Mouse (Mus musculus) midbrain, embryonic 13.5 days (tissue): ENCODE measurements around the gene D430041D05Rik. TPM values are rescaled to one million over a fixed set of nuclear protein-coding genes. Genes with fewer than 3 reads are reported as not detected.
"Not testable (repeated sequence)": the region's sequence is repeated elsewhere in the genome, so short reads cannot be mapped to it uniquely, and the experiment has no call there.

Experiments
- ATAC-seq: fragments of 200-750 bp; cut with Nextera tagmentation; 2 replicates; pipeline ENCODE4 v1.8.0; 2017; ENCODE audit warnings: mild to moderate bottlenecking, moderate TSS enrichment, moderate library complexity
- H3K27ac ChIP-seq: fragments of 300-500 bp; sonication (generic); 2 replicates; pipeline ENCODE4 v1.5.1; 2015; ENCODE audit warnings: inconsistent platforms, mild to moderate bottlenecking, moderate library complexity
- H3K27me3 ChIP-seq: fragments of 300-500 bp; sonication (generic); 2 replicates; pipeline ENCODE4 v1.6.1; 2015; ENCODE audit warnings: mild to moderate bottlenecking, inconsistent platforms
- H3K36me3 ChIP-seq: fragments of 300-500 bp; sonication (generic); 2 replicates; pipeline ENCODE4 v1.6.1; 2015; ENCODE audit warnings: mild to moderate bottlenecking, inconsistent platforms
- H3K4me1 ChIP-seq: fragments of 300-500 bp; sonication (generic); replicated peaks from 2 replicates; pipeline ENCODE4 v1.6.1; 2015; ENCODE audit warnings: inconsistent platforms
- H3K4me2 ChIP-seq: fragments of 300-500 bp; sonication (generic); replicated peaks from 2 replicates; pipeline ENCODE4 v1.6.1; 2015; ENCODE audit warnings: moderate library complexity, mild to moderate bottlenecking, inconsistent platforms
- H3K4me3 ChIP-seq: fragments of 300-500 bp; sonication (generic); replicated peaks from 2 replicates; pipeline ENCODE4 v1.5.1; 2015; ENCODE audit warnings: mild to moderate bottlenecking, inconsistent platforms
- H3K9ac ChIP-seq: fragments of 300-500 bp; sonication (generic); replicated peaks from 2 replicates; pipeline ENCODE4 v1.6.1; 2015; ENCODE audit warnings: mild to moderate bottlenecking, inconsistent platforms
- H3K9me3 ChIP-seq: fragments of 300-500 bp; sonication (generic); 2 replicates; pipeline ENCODE4 v1.6.1; 2016; ENCODE audit warnings: mild to moderate bottlenecking, inconsistent platforms
- whole genome bisulfite sequencing: fragments of 180-500 bp; shearing (Covaris S2); methylation state at CpG from one replicate; pipeline ENCODE4 v1.1.7; 2015; 5-methylcytosine and 5-hydroxymethylcytosine counted together
- microRNA counts: library from miRNA; unstranded; fragments of <30 nt; microRNA quantifications from one replicate; lab custom pipeline; 2016
- microRNA-seq: library from miRNA; unstranded; fragments of <30 nt; microRNA quantifications from one replicate; pipeline ENCODE4, GENCODE M21; 2016
- polyA plus RNA-seq: library from polyadenylated mRNA; unstranded; fragments of >200 nt; fragmentation: Nextera tagmentation; extraction: Ambion mirVana; gene quantifications from 2 replicates; pipeline ENCODE4 v1.2.1, GENCODE M21; 2015

D430041D05Rik gene
- polyA plus RNA-seq, 1 experiment from 2014 or later, result 6.4 TPM

- not testable (repeated sequence) for H3K27ac ChIP-seq, ATAC-seq, H3K9ac ChIP-seq, H3K36me3 ChIP-seq, H3K27me3 ChIP-seq, H3K4me1 ChIP-seq, H3K4me3 ChIP-seq, H3K9me3 ChIP-seq
- 97% methylated on average over 4 of the region's 4 CpGs for WGBS
- 0 out of 2 replicates have a peak overlapping the region, but pooled peaks have one; percentile 62 for H3K4me2 ChIP-seq
These were observed 313.4 kb downstream of the D430041D05Rik start for GRCm38 (mm10) chr2:104097396-104097795.

GRCm38 (mm10) chr2:104096796-104097195 lies 314.0 kb downstream of the D430041D05Rik start:
- H3K36me3 ChIP-seq, H3K27ac ChIP-seq, ATAC-seq, H3K9ac ChIP-seq, H3K9me3 ChIP-seq, H3K27me3 ChIP-seq, H3K4me3 ChIP-seq, H3K4me1 ChIP-seq: not testable (repeated sequence)
- H3K4me2 ChIP-seq, result peak overlapping the region; percentile 62
- WGBS, result 36% methylated on average over 1 of the region's 1 CpGs

DNA sequence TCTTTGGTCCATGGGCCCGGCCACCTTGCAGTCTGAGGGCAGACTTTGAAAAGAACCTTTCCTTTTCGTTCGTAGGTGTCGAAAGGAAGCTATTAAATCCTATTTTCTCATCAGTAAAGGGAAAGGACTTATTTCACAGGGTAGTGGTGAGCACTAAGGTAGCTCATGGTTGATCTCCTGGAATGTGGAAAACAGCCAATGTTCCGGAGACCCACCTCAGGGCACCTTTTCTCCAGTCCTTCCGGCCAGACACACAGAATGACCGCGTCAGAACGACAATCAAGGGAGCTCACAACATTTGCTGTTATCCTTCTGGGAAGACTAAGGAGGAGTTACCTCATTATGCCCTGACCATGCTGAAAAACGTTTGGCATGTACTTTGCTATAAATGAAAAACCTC lies 314.6 kb downstream of the D430041D05Rik start:
- Histone ChIP-seq H3K4me3 (peak overlapping the region; percentile 44), H3K9ac (peak overlapping the region; percentile 63), H3K9me3 (no peaks in the 10 kb centered on the region), H3K27me3 (no peaks in the 10 kb centered on the region), H3K36me3 (no peaks in the 10 kb centered on the region), H3K27ac (peak overlapping the region; percentile 75), H3K4me2 (peak overlapping the region; percentile 62), H3K4me1 (peaks cover 8% of the 10 kb centered on the region)
- 42% methylated on average over 10 of the region's 10 CpGs for WGBS
- no peak for ATAC-seq

- H3K4me1 ChIP-seq, result peaks cover 8% of the 10 kb centered on the region
- peak within 1 kb of the TSS; percentile 62 for H3K4me2 ChIP-seq
- peak within 1 kb of the TSS; percentile 75 for H3K27ac ChIP-seq
- no peaks in the 10 kb centered on the region for H3K9me3 ChIP-seq
- peak within 1 kb of the TSS; percentile 63 for H3K9ac ChIP-seq
- peak within 1 kb of the TSS; percentile 44 for H3K4me3 ChIP-seq
- no peaks in the 10 kb centered on the region for H3K27me3 ChIP-seq
- ATAC-seq, result peak; percentile 95
- WGBS, result 6% methylated on average over 15 of the region's 15 CpGs
- H3K36me3 ChIP-seq, result no peaks in the 10 kb centered on the region
These were observed 315.0 kb downstream of the D430041D05Rik start, which contains the start of gene Cd59a for GRCm38 (mm10) chr2:104095741-104096213. TSS of gene Cd59a (plus strand) at chr2:104095801.

DNA sequence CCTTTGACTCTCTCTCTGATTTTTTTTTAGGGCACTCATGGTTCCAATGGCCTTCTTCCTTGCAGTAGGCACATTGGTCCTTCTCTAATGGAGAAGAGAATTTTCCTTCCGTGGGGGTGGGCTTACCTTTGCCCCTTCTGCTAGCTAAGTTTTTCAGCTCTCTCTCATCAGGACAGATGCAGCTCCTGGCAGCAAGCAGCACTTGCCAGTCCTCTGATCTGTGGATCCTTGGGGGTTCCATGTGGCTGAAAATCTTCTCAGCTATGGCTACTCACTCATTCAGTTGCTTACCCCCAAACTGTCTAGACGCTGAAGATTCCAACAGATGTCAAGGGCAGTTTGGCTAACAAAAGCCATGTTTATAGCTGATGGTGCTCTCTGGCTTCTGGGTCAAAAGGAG lies 317.5 kb downstream of the D430041D05Rik start:
- Histone ChIP-seq H3K9me3 (no peaks in the 10 kb centered on the region), H3K4me1 (peaks cover 8% of the 10 kb centered on the region), H3K9ac (no peak overlapping the region), H3K27ac (no peak overlapping the region), H3K27me3 (no peaks in the 10 kb centered on the region), H3K36me3 (no peaks in the 10 kb centered on the region), H3K4me3 (no peak overlapping the region), H3K4me2 (no peak overlapping the region)
- no peak for ATAC-seq
- WGBS, result 85% methylated on average over 2 of the region's 2 CpGs

MicroRNAs encoded within 50 kb of the gene (microRNA counts, 519-probe panel; counts per million panel counts)
- 110 counts per million, percentile 56 among the panel's probes with 10 or more counts for microRNA mmu-miR-1902 (lab: Ali Mortazavi, UCI)

Small RNA genes lying within 50 kb of the gene (microRNA-seq; reads per million reads assigned to microRNA genes)
- not detected for gene Mir1902

Other genes starting within 250 kb of the D430041D05Rik start
- gene Hipk3, start 83.4 kb upstream of the D430041D05Rik start, polyA plus RNA-seq, result 5.0 and 5.7 TPM in 2 replicates
- 109 and 127 TPM in 2 replicates for gene Cstf3, start 179.5 kb upstream of the D430041D05Rik start, polyA plus RNA-seq